Mouse (Mus musculus): ENCODE measurements around the gene Ctns. TPM values are rescaled to one million over a fixed set of nuclear protein-coding genes. Genes with fewer than 3 reads are reported as not detected.

Gene Ctns
- polyA plus RNA-seq (2012; rRNA removed) = 8.0 and 9.1 TPM in 2 replicates

DNA sequence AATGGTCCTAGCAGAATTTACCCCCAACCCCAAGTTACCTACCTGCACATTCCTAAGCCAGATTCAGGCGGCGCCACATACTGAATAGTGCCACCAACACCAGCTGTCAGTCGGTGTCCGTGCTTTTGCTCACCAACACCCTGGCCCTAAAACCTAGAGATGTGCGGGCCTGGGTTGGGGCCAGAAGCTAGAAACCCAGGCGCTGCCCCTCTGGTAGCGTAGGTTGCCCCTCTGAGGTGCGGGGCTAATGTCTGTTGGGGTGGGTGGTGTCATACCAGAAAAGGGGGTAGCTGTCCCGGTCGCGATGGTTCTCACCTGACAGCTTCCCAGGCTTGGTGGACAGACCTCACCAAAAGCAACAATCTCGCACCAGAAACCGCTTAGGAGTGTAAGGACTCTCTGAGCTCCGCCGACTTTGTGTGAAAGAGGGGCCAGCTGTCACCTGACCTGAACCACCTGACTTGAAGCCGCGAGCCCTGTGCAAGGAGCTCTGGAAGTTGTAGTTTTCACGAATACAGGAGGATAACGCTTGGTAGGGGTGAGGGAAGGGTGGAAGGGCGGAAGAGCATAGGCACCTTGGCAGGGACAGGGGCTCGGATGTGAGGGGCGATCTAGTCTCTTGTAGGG lies at the start of gene Ctns:
Ctns (minus strand) TSS at position 440 of the 627 bp plus-strand sequence.

DNA sequence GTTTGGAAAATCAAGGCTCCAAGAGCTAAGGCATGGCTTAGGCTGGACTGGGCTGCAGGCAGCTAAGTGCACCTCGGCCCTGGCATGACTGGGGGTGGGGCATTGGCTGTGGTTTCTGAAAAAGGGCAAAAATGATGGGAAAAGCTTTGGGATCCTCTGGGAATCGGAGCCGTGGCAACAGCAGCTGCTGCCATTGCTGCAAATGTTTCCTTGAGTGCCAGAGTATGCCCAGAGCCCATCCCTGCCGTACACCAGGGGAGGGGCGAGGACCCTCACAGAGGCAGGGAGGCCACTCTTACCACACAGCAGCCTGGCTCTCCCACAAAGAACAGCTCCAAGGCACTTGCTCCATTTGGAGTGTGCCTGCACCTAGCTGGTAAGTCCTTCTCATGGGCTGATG lies 35.1 kb upstream of the Ctns start, which contains the start of gene Trpv1:
Trpv1 (plus strand) TSS at position 301 of the 400 bp plus-strand sequence.

DNA sequence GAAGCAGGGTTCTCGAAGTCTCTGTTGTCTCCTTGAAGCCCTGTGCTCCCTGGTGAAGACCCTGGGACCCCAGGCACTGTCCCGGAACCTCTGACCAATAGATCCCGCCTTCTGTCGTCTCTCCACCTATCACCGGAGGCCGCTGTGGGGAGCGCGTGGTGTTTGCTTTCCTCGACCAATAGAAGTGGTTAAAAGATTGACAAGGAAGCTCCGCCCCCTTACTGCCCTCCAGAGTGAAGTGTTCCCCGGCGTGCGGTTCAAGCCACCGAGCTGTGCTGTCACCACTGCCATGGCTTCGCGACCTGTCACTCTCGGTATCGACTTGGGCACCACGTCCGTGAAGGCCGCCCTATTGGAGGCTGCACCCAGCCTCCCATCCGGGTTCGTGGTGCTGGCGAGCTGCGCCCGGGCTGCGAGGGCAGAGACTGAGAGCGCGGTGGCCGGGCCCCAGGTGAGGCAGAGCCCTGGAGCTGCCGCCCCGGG lies 429 bp upstream of the Ctns start, which contains the start of gene Shpk:
Shpk (plus strand) TSS at position 231 of the 483 bp plus-strand sequence.

GRCm38 (mm10) chr11:73176608-73177508 lies 22.0 kb downstream of the Ctns start, which contains the start of the genes Emc6 and Tax1bp3:
Emc6 (minus strand) TSS chr11:73177037.
Tax1bp3 (plus strand) TSS chr11:73177083.

GRCm38 (mm10) chr11:73159957-73160810 lies 38.7 kb downstream of the Ctns start, which contains the start of gene P2rx5:
P2rx5 (plus strand) TSS chr11:73160421.

DNA sequence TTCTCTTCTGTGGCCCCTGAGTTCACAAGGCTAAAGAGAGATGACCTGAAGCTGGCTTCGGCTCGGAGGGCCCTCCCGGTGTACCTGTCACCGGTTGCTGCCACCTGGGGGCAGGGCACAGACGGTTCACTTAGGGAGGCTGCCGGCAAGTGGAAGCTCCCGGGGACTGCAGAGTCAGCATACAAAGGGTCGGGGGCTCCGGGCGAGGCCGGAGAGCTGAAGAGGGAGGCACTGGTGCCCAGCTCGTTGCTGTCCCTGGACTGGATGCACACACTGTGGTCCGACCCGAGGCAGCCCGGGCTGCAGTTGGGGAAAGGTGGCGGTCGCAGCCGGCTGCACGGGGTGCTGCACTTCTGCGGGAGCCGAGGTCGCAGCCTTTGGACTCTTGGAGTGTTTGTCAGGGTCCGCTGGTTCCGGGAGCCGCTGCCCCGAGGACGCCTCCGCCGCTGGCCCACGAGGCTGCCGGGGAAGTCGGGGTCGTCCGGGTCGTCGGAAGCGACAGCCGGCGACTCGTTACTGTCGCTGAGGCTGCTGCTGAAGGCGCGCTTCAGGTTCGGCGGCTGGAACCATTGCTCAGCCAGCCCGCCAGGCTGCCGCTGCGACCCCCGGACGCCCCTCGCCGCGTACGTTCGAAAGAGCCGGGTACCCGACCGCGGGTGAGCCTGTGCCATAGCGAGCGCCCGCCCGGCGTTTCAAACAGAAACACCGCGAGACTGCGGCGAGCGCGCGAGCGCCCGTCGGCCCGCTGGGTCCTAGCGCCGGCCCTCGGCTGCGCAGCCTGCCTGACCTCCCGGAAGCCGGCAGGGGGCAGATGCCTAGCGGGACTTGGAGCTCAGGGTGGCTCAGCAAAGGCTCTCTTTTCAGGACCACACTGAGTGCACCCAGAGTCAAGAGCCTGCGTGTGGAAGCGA lies 61.0 kb downstream of the Ctns start, which contains the start of gene Haspin:
Haspin (minus strand) TSS at position 704 of the 911 bp plus-strand sequence.

Other genes starting within 250 kb of the Ctns start
- 108 and 126 TPM in 2 replicates for gene Atp2a3, start 237.9 kb downstream of the Ctns start, polyA plus RNA-seq (2012; rRNA removed)
- gene P2rx1, start 199.9 kb downstream of the Ctns start, polyA plus RNA-seq (2012; rRNA removed) = 2.6 and 3.3 TPM in 2 replicates
- 2.8 and 3.7 TPM in 2 replicates for gene Camkk1, start 180.0 kb downstream of the Ctns start, polyA plus RNA-seq (2012; rRNA removed)
- gene Ncbp3, start 151.3 kb downstream of the Ctns start, polyA plus RNA-seq (2012; rRNA removed) = 0.52 and 0.67 TPM in 2 replicates
- gene Itgae, start 108.5 kb downstream of the Ctns start, polyA plus RNA-seq (2012; rRNA removed) = 0.28 and 0.52 TPM in 2 replicates
- gene Haspin, start 60.7 kb downstream of the Ctns start, polyA plus RNA-seq (2012; rRNA removed) = 1.00 and 1.3 TPM in 2 replicates
- gene P2rx5, start 38.6 kb downstream of the Ctns start, polyA plus RNA-seq (2012; rRNA removed) = 0.25 and 0.48 TPM in 2 replicates
- 24.6 and 59.8 TPM in 2 replicates for gene Emc6, start 22.0 kb downstream of the Ctns start, polyA plus RNA-seq (2012; rRNA removed)
- 70.2 and 75.3 TPM in 2 replicates for gene Tax1bp3, start 22.0 kb downstream of the Ctns start, polyA plus RNA-seq (2012; rRNA removed)
- 2.5 and 2.7 TPM in 2 replicates for gene Shpk, start 418 bp upstream of the Ctns start, polyA plus RNA-seq (2012; rRNA removed)
- 0.09 TPM in 1 of 2 replicates, not detected in the other for gene Trpv1, start 35.2 kb upstream of the Ctns start, polyA plus RNA-seq (2012; rRNA removed)
- gene Trpv3, start 68.3 kb upstream of the Ctns start, polyA plus RNA-seq (2012; rRNA removed) = 0.15 and 0.26 TPM in 2 replicates
- gene Aspa, start 130.6 kb upstream of the Ctns start, polyA plus RNA-seq (2012; rRNA removed) = 0.08 and 0.17 TPM in 2 replicates
- gene Gm49340, start 130.7 kb upstream of the Ctns start, polyA plus RNA-seq (2012; rRNA removed) = not detected in 2 replicates
- gene Spata22, start 130.7 kb upstream of the Ctns start, polyA plus RNA-seq (2012; rRNA removed) = not detected in 2 replicates
- 0.09 TPM in 1 of 2 replicates, not detected in the other for gene Olfr20, start 151.7 kb upstream of the Ctns start, polyA plus RNA-seq (2012; rRNA removed)
- gene Olfr376, start 172.2 kb upstream of the Ctns start, polyA plus RNA-seq (2012; rRNA removed) = not detected in 2 replicates
- not detected in 2 replicates for gene Olfr1, start 200.6 kb upstream of the Ctns start, polyA plus RNA-seq (2012; rRNA removed)
- gene Olfr378, start 229.4 kb upstream of the Ctns start, polyA plus RNA-seq (2012; rRNA removed) = not detected in 2 replicates

Data from stomach, adult 2 months (tissue).